Mouse (Mus musculus): ENCODE results near the gene Fbxo45.
"Not testable (repeated sequence)": the region's sequence is repeated elsewhere in the genome, so short reads cannot be mapped to it uniquely, and the experiment has no call there.

Fbxo45 gene

DNA sequence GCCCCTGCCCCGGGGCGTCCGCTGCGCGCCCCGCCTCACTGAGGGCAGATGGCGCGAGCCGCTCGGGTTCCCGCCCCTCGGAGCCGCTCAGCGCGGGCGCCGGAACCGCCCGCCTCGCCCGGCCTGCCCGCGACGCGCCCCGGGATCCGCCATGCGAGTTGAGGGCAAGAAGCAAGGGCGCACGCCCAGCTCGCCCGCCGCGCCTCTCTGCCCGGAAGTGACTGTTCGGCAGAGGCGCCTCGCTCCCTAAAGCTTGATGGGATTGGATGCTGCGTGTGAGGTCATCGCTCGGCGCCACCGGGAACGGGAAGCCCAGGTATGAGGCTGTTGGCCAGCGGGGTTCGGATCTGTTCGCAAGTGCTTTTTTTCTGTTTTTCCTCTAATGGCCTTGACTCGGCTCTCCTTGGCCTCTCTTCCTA is at the start of gene Fbxo45, which contains the start of gene Wdr53:
Fbxo45 (minus strand) TSS at position 207 of the 419 bp plus-strand sequence.
Wdr53 (plus strand) TSS at position 276 of the 419 bp plus-strand sequence.
- peak; percentile 97 for DNase-seq (ENCODE audit: low read depth, low spot score)

DNA sequence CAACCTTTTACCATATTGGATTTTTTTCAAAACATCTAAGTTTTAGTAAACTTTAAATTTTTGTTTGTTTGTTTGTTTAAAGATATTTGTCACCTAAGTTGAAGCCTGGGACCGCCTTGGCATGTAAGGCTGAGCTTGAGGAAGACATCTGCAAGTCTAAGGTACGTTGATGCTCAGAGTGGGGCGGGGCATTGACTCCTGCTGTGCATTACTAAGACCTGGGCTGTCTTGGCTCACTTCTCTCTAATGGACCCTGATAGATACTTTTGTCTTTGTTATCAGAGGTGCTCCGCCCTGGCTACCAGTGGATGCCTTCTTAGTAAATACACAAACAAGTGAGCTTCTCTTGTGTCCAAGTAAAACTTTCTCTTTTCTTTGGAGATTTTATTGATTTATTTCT is 44.9 kb upstream of the Fbxo45 start:
- DNase-seq (ENCODE audit: low read depth, low spot score) = peak; percentile 89

DNA sequence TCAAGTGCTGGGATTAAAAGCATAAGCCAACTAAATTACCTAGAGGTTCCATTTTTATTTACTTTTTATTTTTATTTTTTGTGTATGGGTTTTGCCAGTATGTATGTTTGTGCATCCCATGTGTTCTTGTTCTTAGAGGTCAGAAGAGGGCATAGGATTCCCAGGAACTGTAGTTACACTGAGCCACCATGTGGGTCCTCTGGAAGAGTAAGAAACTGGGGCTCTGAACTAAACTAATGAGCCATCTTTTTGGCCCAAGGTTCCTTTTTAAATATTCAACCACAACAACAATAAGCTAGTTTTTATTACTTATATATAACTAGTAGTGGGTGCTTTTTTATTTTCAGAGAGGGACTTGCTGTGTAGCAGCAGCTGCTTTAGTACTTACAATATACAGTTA is 35.6 kb upstream of the Fbxo45 start:
- no peak for DNase-seq (ENCODE audit: low read depth, low spot score)

DNA sequence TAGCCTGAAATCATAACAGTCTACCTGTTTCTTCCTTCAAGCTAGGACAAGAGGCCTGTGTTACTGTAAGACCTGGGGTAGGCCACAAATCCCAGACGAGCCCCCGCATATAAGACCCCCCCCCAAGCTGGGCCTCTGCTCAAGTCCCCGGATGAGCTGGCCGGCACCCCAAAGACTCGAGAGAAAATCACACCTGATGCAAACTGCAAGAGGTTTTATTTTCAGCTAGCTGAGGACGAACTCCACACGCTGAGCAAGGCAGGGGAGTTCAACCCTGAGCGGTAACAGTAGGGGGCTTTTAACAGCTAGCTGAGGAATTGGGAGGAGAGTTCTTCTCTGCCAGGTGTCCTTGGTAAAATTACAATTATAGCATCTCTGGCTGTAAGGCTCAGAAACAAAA is 33.3 kb upstream of the Fbxo45 start:
- DNase-seq (ENCODE audit: low read depth, low spot score) = peak; percentile 64

DNA sequence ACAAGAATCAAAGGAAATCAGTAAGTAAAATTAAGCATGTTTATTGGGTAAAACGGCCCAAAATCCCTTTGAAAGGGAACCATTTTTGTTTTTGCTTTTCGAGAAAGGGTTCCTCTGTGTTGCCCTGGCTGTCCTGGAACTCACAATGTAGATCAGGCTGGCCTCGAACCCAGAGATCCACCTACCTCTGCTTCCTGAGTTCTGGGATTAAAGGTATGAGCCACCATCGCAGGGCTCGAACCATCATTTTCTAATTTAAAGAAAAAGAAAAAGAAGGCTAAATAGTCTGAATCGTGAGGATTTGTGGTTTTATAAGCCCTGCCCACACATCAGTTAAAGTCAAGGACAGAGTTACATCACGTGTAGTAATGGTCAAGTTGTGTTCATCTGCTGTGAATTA is 31.4 kb upstream of the Fbxo45 start:
- DNase-seq (ENCODE audit: low read depth, low spot score) = no peak

DNA sequence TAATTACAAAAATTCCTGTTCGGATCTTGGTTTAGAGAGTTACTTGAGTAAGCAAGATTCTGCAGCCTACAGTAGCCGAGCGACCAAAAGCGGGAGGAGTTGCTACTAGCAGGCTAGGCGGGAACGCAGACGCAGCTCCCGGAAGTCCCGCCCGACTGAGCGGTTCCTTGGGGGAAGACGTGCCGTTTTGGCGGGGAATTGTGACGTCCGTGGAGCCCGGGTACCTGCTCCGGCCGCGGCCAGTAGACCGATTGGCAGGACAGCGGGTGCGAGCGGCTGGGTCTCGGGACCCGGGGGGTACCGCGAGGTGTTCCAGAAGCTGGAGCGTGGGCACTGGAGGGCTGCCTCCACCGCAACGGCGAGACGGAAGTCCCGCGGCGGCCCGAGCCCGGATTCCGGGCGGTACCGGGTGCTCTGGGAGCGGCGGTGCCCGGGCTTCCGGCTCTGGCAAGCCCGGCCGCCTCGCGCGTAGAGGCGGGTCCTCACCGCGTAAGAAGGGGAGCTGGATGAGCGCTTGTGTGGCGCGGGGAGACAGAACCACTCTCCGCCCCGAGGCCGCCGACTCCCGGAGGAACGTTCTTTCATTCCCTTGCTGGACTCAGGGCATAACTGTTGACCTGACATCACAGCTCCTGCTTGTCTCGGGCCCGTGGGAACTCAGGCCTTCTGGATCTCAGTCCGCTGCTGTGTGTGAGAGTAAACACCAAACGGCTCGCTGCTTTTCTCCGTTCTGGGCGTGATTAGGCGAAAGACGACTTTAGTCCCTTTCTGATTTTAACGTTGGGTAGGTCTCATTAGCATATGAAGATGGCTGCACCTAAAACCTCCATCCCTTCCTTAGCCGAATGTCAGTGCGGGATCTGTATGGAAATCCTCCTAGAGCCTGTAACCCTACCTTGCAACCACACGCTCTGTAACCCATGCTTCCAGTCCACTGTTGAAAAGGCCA is 30.6 kb upstream of the Fbxo45 start, which contains the start of gene Rnf168:
Rnf168 (plus strand) TSS at position 152 of the 949 bp plus-strand sequence.
- peak; percentile 91 for DNase-seq (ENCODE audit: low read depth, low spot score)

DNA sequence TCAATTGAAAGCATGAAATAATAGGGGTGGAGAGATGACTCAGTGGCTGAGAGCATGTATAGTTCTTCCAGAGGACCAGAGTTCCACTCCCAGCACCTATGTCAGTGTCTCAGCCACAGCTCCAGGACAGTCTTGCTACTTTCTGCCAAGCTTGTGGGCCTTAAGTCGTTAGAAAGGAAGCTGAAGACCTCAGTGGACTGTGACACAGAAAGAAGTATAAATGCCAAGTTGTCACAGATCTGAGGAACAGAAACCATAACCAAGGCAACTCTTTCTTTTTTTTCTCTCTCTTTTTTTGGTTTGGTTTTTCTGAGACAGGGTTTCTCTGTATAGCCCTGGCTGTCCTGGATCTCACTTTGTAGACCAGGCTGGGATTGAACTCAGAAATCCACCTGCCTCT is 28.9 kb upstream of the Fbxo45 start:
- DNase-seq (ENCODE audit: low read depth, low spot score) = no peak

DNA sequence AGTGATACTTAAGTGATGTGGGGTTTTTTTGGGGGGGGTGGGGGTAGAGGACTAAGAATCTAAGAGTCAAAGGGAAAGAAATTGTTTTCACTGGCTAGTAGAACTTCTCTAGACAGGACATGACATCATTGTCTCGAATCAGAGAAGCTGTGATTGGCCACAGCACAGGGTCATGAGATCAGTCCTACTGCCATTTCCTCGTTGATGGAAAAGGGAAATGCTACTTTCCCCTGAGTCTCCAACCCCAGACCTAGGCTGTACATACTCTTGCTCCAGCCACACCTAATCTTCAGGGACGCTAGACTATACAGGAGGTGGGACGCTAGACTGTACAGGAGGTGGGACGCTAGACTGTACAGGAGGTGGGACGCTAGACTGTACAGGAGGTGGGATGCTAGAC is 28.1 kb upstream of the Fbxo45 start:
- peak; percentile 55 for DNase-seq (ENCODE audit: low read depth, low spot score)

DNA sequence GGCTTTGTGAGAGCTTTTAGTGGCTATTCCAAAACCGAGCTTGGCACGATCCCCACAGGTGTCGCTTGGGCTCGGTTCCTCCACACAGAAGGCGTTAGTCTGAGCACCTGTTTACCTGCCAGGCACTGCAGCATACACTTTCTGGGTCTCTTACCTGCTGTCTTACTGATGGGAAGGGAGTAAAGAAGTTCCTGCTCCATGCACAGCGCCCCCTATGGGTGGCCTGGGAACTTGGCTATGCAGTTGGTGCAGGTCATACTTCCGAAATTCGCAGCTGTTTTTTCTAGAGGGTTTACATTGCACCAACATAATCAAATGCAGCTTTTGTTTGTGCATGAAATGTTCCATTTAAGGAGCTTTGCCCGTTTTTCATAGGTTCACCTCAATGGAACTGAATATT is 26.4 kb upstream of the Fbxo45 start:
- DNase-seq (ENCODE audit: low read depth, low spot score) = peak; percentile 83

DNA sequence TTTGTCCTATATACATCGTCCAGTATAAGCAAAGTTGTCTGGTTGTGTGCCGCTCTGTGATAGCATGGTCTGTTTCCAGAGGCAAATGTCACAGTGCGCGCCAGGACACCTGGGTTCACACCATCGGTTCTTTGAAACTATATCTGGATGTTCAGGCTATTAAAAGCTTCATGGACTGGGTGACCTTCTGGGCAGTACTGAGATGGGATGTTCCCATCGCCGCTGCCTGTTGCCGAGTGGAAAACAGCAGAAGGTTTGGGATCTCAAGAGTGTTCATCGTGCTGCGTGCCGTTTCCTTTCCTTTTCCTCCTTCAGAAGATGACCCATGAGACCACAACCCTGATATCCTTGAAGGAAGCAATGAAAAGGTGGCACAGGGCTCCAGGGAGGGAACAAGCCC is 24.3 kb upstream of the Fbxo45 start, which contains the start of gene Smco1:
Smco1 (plus strand) TSS at position 178 of the 400 bp plus-strand sequence.
- no peak for DNase-seq (ENCODE audit: low read depth, low spot score)

DNA sequence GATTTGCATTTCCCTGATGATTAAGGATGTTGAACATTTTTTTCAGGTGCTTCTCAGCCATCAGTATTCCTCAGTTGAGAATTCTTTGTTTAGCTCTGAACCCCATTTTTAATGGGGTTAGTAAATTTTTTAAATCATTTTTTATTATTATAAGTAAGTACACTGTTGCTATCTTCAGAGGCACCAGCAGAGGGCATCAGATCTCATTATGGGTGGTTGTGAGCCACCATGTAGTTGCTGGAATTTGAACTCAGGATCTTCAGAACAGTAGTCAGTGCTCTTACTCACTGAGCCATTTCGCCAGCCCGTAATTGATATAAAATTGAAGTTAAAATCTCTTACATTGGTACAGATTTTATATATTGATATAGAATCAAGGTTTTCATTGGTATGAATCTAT is 17.3 kb upstream of the Fbxo45 start:
- peak; percentile 38 for DNase-seq (ENCODE audit: low read depth, low spot score)

DNA sequence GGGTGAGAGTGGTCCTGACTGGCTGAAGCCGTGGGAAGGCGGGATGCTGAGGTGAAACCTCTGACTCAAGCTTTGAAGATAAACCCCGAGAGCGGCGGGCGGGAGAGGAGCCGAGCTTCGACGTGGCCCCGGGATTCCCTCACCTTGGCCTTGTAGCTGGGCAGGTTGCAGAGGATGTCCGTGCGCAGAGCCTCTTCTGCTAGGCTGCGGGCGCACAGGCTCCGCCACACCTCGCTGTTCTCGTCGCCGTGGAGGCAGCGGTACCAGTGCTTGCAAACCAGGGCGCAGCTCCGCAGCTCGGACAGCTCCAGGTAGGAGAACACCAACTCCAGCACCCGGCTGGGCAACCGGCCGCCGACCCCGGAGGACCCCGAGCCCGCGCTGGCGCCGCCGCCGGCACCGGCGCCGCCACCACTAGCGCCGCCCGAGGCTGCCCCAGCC is 587 bp downstream of the Fbxo45 start:
- peak; percentile 82 for DNase-seq (ENCODE audit: low read depth, low spot score)

DNA sequence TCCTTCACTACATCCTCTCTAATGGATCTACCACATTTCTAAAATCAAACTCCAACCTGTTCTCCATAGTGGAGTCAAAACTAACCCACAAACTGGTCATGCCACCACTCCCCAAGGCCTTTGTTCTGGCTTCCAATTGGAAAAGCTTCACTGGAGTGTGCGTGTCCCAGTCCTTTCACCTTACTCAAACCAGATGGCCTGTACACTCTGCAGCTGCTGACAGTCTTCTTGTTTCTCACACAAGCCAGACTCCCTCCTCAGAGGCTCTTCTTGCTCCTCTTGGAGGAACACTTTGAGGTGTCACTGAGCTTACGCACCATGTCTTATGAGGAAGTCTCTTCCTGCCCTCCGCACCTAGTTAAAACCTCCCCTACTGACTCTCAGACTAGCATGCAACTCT is 3.1 kb downstream of the Fbxo45 start:
- DNase-seq (ENCODE audit: low read depth, low spot score) = no peak

DNA sequence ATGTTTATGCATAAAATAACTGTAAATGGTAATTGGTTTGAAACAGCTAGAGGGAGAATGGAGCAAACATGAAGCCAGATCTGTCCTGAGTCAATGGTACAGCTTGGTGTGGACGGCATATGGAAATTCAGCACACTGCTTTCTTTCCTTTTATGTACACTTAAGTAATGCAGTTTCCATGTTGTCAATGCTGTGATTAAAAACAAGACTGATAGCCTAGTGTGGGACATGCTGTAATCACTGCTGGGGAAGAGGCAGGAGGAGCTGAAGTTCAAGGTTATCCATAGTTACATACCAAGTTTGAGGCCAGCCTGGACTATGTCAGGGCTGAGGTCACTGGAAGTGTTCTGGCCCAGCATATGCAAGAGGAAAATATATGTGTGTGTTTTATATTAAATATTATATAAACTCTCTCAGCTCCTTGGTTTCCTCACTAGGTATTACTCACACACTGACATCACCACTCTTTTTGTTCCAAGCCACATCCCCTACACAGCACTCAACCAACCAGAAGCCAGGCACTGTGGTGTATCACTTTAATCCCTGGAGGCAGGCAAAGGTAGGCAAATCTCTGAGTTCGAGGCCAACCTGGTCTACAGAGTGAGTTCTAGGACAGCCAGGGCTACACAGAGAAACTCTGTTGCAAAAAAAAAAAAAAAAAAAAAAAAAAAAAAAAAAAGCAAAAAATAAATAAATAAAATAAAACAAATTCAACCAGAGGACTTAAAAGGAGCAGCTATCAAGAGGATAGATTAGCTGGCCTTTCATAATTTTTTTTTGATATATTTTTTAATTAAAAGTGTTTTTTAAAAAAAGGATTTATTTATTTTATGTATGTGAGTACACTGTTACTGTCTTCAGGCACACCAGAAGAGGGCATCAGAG is 7.3 kb downstream of the Fbxo45 start:
- DNase-seq (ENCODE audit: low read depth, low spot score) = no peak

DNA sequence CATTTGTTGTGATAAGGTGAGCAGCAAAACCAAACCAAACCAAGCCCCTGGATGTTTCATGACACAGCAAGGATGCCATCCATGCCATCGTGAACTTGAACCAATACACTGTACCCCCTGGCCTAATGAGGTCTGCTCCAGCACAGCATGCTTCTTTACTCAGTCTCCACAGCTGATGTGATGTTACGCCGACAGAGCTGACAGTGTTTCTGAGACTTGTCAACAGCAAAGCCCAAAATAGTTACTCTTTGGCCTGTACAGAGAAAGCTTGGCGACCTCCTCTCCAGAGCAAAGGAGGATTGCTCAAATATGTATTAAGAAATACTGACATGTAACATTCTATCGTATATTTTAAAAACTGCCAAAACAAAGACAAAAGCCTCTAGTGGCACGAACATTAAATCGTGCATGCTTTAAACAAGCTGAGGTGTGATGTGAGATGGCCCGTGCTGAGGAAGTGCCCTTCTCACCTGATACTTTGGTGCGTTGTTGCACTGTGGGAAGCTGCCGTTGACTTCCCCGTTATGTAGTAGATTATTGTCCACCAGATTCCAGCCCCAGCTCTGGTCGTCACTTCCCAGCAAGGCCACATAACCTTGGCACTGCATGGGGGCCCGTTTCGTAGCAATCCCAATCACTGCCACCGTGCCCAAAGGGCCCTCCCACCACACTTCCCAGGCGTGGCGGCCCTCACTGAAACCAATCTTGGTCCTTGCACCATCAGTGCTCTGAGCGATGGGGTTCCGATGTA is 8.9 kb downstream of the Fbxo45 start:
- DNase-seq (ENCODE audit: low read depth, low spot score) = no peak

DNA sequence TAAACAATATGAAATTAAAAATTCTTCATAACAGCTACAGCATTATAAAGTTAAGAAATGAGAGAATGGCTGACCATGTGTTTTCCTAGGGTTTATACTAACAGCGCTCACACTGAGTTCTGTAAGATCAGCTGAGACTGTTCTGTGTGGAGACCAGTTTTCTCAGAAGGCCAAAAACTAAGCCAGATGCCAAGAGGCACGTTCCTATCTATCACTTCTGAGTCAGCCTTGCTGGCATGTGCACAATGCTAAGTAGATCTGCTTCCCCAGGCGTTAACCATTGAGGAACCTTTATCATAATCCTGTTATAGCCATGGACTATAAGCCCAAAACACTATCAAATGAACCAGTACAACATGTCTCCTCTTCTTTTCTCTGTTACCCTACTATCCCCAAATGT is 14.9 kb downstream of the Fbxo45 start:
- not testable (repeated sequence) for DNase-seq (ENCODE audit: low read depth, low spot score)

DNA sequence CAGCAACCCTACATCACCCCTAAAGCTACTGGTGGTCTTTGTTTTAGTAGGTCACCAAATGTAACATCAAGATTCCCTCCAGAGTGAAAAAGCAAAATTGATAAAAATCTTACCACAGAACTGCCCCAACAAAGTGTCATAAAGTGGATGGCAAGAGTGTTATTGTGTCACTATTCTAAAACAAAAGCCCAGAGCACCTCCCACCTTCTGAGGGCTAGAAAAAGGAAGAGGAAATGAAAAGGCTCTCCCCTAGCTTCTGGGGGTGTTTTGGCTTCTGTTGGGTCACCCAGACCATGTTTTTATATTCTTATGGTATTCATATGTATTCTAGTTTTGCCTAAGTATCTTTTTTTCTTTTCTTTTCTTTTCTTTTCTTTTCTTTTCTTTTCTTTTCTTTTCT is 24.6 kb downstream of the Fbxo45 start:
- DNase-seq (ENCODE audit: low read depth, low spot score) = no peak

DNA sequence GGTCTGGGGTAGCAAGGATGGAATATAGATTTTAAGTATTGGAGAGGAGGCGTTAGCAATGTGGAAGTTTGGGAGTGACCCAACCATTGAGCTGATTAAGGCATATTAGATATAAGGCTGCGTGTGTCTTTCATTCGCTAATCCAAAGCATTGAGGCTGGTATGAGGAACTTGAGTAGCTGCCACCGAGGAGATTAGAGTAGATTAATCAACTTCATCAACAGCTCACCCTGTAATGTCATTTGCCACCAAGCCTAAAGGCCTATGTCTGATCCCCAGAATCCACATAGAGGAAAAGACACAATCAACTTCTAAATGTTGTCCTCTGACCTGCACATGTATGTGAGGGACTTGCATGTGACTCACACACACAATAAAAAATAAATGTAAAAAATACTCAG is 25.2 kb downstream of the Fbxo45 start:
- DNase-seq (ENCODE audit: low read depth, low spot score) = no peak

DNA sequence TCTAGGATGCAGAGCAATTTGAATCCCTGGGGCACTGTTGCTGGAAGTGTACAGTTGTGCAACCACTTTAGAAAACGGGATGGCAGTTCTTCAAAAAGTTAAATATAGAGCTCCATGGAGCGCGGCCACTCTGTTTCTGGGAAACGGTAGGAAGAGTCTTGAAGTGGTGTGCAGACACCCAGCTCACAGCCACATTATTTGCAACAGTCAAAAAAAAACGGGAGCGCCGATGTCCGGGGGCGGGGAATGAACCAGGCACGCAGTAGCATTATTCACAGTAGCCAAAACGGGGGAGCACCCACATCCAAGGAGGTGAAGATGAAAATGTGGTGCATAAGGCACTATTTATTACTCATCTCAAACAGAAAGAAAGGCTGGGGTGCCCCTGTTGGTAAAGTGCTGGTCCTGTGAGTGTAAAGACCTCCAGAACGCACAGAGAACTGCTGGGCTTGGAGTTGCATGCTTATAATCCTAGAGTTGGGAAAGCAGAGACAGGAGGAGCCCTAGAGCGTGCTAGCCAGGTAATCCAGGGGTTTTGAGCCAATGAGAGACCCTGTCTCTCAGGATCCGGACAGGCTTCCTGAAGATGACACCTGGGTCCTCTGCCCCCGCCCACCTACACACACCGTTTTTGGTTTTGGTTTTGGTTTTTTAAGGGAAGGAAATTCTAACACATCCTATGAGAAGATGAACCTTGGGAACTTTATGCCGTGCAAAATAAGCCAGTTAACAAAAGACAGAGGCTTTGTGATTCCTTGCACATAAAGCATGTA is 32.0 kb downstream of the Fbxo45 start:
- DNase-seq (ENCODE audit: low read depth, low spot score) = peak; percentile 27

DNA sequence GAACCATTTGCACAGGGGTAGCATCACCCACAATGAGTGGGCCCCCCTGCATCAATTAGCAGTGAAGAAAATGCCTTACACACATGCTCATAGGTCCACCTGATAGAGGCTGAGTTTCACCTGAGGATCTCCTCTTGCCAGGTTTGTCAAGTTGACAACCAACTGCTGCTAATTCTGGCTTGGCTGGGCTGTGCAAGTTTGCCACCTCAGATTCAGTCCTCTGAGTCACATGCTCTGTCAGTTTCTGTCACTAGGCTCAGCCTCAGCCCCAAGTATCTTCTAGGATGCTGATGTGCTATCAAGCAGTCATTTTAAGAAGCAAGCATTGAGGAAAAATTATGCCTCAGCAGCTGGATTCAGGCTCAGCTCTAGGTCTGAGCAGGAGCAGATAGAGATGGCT is 32.8 kb downstream of the Fbxo45 start:
- no peak for DNase-seq (ENCODE audit: low read depth, low spot score)

DNA sequence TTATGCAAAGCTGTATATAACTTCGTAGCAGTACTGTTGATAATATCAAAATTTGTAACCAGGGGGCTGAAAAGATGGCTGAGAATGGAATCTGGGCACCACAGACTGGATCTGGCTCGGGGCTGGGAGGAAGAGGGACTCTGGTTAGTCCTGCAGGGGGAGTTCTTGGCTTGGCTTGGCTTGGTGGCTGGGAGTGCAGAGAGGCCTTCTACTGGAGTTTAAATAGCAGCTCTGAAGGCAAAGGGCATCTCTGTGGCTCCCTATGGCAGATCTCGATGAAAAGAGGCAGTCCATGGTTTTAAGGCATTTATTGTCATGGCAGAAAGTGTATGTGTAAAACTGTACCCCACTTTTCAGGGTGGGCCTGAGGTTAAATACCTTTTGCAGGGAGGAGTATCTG is 42.1 kb downstream of the Fbxo45 start:
- peak; percentile 28 for DNase-seq (ENCODE audit: low read depth, low spot score)

Data from R1 (cell line).